Mouse (Mus musculus) central nervous system, embryonic 18 days (tissue): ENCODE measurements around the gene Sult1b1. TPM values are rescaled to one million over a fixed set of nuclear protein-coding genes. Genes with fewer than 3 reads are reported as not detected.

Experiments used
- polyA plus RNA-seq: library from polyadenylated mRNA; depleted of rRNA; stranded (reverse); fragments of >200 nt; gene quantifications from 2 replicates; pipeline ENCODE4 v1.2.3, GENCODE M21; 2012; rRNA removed

Sult1b1 gene
- not detected in 2 replicates for polyA plus RNA-seq

GRCm38 (mm10) chr5:87538111-87538510 lies at the start of gene Sult1b1:
TSS of gene Sult1b1 (minus strand) at chr5:87538195.

GRCm38 (mm10) chr5:87568845-87569244 lies 30.9 kb upstream of the Sult1b1 start, which contains the start of gene Sult1d1:
TSS of gene Sult1d1 (minus strand) at chr5:87569027.

GRCm38 (mm10) chr5:87490771-87491170 lies 47.2 kb downstream of the Sult1b1 start, which contains the start of gene Ugt2a1:
TSS of gene Ugt2a1 (minus strand) at chr5:87490871.

DNA sequence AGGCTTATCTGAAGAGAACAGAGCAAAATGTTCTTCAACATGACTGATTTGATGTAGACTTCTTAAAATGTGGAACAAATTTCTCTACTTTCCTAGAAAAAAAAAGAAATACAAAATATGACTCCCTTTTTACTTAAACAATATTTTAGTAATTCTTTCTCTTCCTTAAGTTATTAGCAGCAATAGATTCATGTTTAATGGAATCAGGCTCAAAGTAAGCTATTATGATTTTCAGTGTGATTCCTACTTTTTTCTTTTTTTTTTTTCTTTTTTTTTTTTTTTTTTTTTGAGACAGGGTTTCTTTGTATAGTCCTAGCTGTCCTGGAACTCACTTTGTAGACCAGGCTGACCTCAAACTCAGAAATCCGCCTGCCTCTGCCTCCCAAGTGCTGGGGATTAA lies 51.3 kb downstream of the Sult1b1 start, which contains the start of gene Gm43638:
Gene Gm43638 (minus strand): TSS at position 101 of the 400 bp plus-strand sequence.

GRCm38 (mm10) chr5:87482160-87482559 lies 55.8 kb downstream of the Sult1b1 start, which contains the start of gene Ugt2a2:
TSS of gene Ugt2a2 (minus strand) at chr5:87482260.

Other genes starting within 250 kb of the Sult1b1 start
- gene Ugt2a3, start 201.0 kb downstream of the Sult1b1 start, polyA plus RNA-seq, result not detected in 2 replicates
- gene Ugt2b38, start 114.0 kb downstream of the Sult1b1 start, polyA plus RNA-seq, result not detected in 2 replicates
- gene Ugt2a2, start 55.9 kb downstream of the Sult1b1 start, polyA plus RNA-seq, result not detected in 2 replicates
- gene Gm43638, start 51.4 kb downstream of the Sult1b1 start, polyA plus RNA-seq, result not detected in 2 replicates
- 0.05 and 0.18 TPM in 2 replicates for gene Ugt2a1, start 47.3 kb downstream of the Sult1b1 start, polyA plus RNA-seq
- not detected in 2 replicates for gene Sult1d1, start 30.8 kb upstream of the Sult1b1 start, polyA plus RNA-seq
- gene Sult1e1, start 53.4 kb upstream of the Sult1b1 start, polyA plus RNA-seq, result not detected in 2 replicates
- gene Csn1s1, start 128.0 kb upstream of the Sult1b1 start, polyA plus RNA-seq, result 0.08 and 0.10 TPM in 2 replicates
- gene Csn2, start 161.4 kb upstream of the Sult1b1 start, polyA plus RNA-seq, result not detected in 2 replicates
- not detected in 2 replicates for gene Csn1s2a, start 236.4 kb upstream of the Sult1b1 start, polyA plus RNA-seq